Mouse (Mus musculus) myocyte (in vitro differentiated cells): ENCODE data around the gene Pvalb.

ENCODE experiments used
- E2F4 ChIP-seq: IDR thresholded peaks from one replicate; pipeline ENCODE4 v1.6.1; 2011; ENCODE audit warnings: mild to moderate bottlenecking, control low read depth, moderate library complexity; ENCODE audit not compliant: insufficient read depth
- MAX ChIP-seq: IDR thresholded peaks from one replicate; pipeline ENCODE4 v1.6.1; 2011; ENCODE audit warnings: low read depth, mild to moderate bottlenecking, control low read depth
- MYOD1 ChIP-seq, 3 experiments: IDR thresholded peaks; one replicate each; pipeline ENCODE4 v1.6.1; 2011; ENCODE audit warnings: control low read depth in 2 of 3, low read depth in 2 of 3, mild to moderate bottlenecking in 2 of 3, moderate library complexity in 1 of 3; ENCODE audit not compliant: insufficient read length in 2 of 3, control insufficient read depth in 1 of 3
- POLR2A ChIP-seq: IDR thresholded peaks from one replicate; pipeline ENCODE4 v1.6.1; 2011; ENCODE audit warnings: low read depth, mild to moderate bottlenecking, control low read depth, moderate library complexity; ENCODE audit not compliant: insufficient read length
- USF1 ChIP-seq: IDR thresholded peaks from one replicate; pipeline ENCODE4 v1.6.1; 2011; ENCODE audit warnings: low read depth, mild to moderate bottlenecking, control low read depth, moderate library complexity

GRCm38 (mm10) chr15:78157824-78158223 is 48.4 kb downstream of the Pvalb start:
- TF ChIP-seq USF1 (no peak), MAX (no peak), POLR2A (no peak), MYOD1 (IDR thresholded peaks at IDR 0.05; ENCODE audit: control insufficient read depth in 1 of 3, insufficient read length in 2 of 3, low read depth in 2 of 3) (no peak), E2F4 (no peak)
